Mouse (Mus musculus) liver, embryonic 18 days (tissue): ENCODE measurements around the gene Jmjd8. TPM values are rescaled to one million over a fixed set of nuclear protein-coding genes. Genes with fewer than 3 reads are reported as not detected.

Experiments used
- polyA plus RNA-seq: library from polyadenylated mRNA; depleted of rRNA; stranded (reverse); fragments of >200 nt; gene quantifications from 2 replicates; pipeline ENCODE4 v1.2.3, GENCODE M21; 2012; rRNA removed

The Jmjd8 gene
- polyA plus RNA-seq: 22.4 and 24.2 TPM in 2 replicates

DNA sequence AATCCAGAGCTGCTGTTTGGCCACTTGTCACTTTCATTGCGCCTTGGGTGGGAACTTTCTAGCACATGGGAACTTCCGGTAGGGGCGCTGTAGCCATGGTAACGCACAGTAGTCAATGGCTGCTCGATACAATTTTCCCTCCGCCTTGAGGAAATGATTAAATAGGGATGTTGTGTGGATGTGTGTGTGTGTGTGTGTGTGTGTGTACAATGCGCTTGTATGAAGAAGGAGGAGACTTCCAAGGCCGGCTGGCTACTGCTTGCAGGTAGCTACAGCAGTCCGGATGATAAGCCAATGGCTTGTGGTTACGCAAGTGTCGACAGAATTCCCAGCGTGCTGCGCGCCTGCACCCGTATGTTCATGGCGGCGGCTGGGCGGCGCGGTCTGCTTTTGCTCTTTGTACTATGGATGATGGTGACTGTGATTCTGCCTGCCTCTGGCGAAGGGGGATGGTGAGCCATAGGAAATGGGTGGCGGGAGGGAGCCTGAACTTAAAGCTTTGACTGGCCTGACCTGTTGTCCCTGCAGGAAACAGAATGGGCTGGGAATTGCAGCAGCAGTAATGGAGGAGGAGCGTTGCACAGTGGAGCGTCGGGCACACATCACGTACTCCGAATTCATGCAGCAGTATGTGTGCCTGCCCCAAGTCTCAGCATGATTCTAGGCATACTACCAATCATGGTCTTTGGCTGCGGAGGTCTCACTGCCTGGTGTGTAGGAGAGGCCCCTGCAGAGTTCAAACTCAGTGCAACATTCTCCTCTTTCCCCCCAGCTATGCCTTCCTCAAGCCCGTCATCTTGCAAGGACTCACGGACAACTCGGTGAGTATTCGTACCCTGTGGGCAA is at the start of gene Jmjd8:
Gene Jmjd8 (plus strand): TSS at position 156 of the 846 bp plus-strand sequence.

DNA sequence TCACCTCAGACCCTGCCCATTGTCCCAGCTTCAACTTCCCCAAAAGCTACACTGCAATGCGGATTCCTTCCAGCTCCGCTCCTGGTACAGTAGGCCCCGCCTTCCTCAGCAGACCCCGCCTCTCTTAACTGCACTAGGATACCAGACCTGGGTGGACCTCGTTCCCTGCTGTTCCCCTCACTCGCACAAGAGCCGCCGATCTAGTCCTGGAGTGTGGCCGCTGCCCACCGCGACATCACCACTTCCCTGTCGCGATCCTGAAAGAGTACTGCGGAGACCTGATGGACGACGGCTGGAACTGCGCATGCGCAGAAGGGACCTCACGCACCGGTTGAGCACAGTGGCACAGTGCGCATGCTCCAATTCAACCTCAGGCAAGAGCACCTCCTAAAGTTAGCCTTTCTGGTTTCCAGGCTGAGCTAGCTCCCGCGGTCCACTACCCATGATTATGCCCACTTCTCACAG is 43.4 kb upstream of the Jmjd8 start, which contains the start of gene Haghl:
Gene Haghl (minus strand): TSS at position 393 of the 465 bp plus-strand sequence.

DNA sequence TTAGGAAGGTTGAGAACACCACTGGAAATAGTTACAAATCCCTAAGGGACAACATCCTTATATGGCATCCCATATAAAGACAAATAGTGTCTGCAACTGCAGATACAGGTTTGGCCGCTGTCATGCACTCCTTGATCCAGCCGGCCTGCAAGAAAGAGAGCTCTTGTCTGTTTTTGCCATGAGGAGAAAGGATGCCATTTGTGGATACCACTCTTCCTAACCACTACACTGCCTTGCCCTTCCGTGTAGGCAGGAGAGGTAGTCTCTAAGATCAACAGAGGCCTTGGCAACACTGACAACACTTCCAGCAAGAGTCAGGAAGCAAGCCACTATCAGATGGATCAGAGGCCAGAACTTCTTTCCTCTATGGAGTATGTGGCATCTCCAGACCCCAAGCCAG is 42.4 kb upstream of the Jmjd8 start, which contains the start of gene Ccdc78:
Gene Ccdc78 (plus strand): TSS at position 301 of the 400 bp plus-strand sequence.

DNA sequence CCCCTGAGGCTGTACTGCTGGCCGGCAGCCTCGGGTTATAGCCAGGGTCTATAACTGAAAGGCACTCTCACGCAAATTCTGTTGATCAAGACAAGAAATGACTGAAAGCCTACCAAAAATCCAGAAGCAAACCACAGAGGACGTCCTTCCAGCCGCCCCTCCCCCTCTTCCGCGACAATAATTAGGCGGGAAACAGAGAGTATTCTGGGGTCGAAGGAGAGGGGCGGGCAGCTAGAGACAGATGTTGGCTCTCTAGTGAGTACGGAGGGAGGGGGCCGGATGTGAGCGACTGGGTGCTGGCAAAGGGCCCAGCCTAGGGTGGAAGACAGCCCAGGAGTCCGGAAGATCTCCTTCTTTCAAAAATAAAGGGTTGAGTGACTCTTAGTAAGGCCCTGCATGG is 36.1 kb upstream of the Jmjd8 start, which contains the start of gene Fam173a:
Gene Fam173a (minus strand): TSS at position 287 of the 400 bp plus-strand sequence.

DNA sequence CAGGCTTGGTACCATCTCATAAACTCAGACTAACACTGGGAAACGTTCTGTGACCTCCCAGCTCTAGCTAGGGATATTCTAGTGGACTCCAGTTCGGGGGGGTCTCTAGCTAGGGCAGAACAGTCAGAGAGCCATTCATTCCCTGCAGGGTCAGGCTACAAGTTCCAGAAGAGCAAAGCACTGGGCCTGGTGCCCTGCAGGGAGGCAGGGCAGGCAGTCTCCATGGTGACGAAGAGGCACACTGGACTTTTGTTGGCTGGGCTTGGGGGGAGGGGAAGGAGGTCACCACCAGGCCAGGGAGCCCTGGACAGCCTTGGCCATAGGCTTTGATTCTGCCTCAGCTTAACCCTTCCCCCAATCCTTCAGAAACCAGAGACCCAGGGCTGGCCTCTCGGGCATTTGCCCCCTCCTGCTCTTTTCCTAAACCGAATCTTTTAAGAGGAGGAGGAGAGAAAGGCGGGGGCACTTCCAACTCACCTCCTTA is 33.0 kb upstream of the Jmjd8 start, which contains the start of gene AC134908.4:
Gene AC134908.4 (minus strand): TSS at position 51 of the 484 bp plus-strand sequence.

DNA sequence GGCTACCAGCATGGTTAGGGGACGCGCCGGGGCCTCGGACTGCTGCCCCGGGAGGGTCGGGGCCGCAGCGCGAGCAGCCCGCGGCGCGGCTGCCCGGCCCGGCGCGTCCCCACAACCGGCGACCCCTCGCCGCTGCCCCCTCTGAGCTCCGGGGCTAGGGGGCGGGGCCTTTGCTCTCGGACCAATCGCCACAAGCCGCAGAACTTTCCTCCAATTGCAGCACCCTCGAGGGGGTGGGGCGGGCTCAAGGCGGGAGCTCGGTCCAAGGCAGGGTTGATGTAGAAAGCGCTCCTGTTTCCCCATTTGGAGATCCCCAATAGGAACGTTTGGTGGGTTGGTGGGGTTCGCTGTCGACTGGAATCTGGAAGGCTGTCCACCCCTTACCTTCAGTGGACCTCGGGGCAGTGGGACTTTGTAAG is 31.7 kb upstream of the Jmjd8 start, which contains the start of gene Metrn:
Gene Metrn (minus strand): TSS at position 186 of the 419 bp plus-strand sequence.

DNA sequence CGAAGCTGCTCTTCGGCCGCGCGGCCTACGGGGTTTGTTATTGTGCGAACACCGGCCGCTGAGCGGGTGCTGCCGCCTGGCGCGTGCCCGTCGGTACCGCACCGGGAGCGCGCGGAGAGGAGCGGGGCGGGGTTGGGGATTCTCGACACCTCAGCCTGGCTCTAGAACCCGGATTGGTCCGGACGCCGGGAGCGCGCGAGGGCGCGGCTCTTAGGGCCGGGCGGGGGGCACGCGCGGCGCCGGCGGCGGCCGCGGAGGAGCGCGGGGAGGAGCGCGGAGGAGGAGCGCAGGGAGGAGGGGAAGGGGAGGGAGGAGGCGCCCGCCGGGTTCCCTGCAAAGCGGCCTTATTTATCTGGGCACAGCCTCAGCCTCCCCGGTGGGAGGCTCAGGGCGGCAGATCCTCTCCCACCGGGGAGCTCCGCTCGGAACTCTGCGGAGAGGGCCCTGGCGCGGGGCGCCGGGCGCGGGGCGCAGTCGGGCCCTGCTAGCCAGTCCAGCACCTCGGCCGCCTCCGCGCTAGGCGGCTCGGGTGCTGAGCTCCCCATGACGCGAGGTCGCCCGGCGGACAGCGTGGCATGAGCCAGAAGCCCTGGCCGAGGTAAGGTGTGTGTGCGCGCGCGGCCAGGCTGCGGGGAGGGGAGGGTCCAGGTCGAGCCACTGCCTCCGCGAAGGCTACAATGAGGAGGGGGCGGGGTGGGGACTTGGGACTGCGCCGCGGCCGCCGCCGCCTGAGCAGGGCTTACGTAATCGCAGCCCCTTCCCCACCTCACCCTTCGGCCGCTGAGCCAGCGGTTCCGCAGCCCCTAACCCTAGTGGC is 19.7 kb upstream of the Jmjd8 start, which contains the start of gene Fbxl16:
Gene Fbxl16 (plus strand): TSS at position 297 of the 817 bp plus-strand sequence.

DNA sequence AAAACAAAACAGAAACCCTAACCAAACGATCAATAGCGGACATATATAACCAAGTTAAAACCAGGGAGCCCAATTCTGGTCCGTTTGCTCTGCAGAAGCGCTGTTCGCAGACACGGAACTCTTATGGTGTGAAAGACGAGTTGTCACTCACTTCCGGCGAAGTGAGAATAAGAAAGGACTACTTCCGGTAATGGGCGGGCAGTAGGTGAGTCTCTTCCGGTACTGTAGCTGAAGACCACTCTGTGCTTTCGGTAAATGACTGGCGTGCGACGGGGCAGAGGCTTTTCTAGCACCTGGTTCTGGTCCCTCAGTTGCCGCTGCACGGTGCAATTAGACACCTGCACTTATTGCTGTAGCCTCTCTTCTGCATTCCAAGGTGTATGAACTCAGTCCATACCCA is 5.2 kb upstream of the Jmjd8 start, which contains the start of gene Wdr24:
Gene Wdr24 (plus strand): TSS at position 176 of the 400 bp plus-strand sequence.

DNA sequence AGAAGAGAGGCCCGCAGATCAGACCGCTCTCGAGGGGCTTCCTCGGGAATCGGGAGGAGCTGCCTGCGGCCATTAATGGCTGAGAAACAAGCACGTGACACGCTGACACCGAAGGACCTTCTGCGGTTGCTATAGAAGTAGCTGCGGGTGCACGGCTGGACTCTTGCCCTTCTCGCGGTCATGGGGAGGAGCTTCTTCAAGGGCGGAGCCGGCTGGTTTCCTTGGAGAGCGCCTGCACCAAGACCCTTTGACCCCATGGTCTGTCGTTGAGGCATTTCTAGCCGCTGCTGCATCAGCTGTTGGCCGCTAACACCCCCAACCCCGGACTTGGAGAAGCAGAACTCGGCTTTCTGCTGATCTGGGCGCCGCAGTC is 4.6 kb downstream of the Jmjd8 start, which contains the start of gene Stub1:
Gene Stub1 (minus strand): TSS at position 114 of the 373 bp plus-strand sequence.

DNA sequence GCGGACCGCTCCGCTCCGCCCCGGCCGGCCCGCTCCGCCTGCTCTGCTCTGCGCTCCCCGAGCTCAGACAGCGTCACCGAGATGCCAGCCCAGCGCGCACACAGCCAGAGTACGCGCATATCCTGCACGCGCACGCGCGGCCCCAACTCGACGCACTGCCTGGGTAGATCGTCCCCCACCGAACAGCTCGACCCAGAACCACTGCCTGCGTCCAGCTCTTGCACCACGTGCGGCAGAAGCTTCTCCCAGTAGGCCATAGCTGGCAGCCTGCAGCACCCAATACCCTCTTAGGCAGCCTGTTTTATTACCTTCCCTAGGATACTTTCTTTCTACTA is 8.4 kb downstream of the Jmjd8 start, which contains the start of gene Rhbdl1:
Gene Rhbdl1 (minus strand): TSS at position 220 of the 335 bp plus-strand sequence.

DNA sequence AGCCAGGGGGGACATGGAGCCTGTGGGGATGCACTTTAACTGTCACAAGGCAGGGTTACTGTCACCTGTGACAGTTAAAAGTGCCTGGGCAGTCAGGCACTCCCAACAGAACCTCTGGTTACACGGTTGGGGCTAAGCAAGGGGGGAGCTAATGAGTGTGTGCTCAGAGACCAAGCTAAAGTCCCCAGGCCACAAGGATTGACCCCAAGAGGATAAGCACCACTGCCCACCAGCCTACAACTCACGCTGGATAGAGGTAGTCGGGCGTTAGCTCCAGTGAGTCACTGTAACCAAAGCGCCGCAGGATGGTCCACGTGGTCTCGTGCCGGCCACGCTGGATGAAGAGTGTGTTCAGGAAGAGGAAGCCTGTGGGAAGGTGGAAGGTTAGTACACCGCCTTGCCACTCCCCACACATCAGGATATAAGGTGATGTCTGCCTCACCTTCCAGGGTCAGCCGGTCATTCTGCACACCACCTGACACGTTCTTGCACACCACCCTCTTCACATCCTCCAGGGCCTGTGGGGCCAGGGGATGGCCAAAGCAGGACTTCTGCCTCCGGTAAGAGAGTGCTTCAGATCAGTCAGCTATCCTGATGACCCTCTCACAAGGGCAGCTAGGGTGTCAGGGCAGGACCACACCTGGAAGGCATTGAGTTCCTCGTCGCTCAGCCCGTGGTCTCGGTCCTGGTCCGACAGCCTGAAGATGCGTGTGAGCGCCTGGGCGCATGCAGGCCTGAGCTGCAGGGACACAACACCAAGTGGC is 12.6 kb downstream of the Jmjd8 start, which contains the start of gene Gm20683:
Gene Gm20683 (minus strand): TSS at position 647 of the 764 bp plus-strand sequence.

DNA sequence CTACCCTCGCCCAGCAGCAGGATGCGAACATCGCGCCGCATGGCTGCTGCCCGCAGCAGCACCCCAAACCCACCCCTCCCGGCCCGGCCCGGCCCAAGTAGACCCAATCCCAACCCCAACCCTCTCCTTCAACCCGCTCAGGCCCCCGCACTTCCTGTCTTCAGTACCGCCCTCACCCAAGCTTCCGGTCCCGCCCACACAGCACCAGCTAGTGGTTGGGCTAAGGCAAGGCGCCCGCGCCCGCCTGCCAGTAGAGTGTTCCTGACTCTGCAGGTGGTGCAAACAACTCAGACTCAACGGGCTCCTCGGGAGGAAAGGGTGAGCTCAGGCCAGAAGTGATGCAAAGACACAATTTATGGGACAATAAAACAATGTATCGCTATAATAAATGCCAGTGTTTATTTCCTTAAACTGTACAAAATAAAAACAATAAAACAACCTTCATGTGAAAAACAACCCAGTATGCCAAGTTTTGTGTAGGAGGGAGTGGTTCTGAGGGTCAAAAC is 15.8 kb downstream of the Jmjd8 start, which contains the start of gene Rhot2:
Gene Rhot2 (minus strand): TSS at position 456 of the 506 bp plus-strand sequence.

DNA sequence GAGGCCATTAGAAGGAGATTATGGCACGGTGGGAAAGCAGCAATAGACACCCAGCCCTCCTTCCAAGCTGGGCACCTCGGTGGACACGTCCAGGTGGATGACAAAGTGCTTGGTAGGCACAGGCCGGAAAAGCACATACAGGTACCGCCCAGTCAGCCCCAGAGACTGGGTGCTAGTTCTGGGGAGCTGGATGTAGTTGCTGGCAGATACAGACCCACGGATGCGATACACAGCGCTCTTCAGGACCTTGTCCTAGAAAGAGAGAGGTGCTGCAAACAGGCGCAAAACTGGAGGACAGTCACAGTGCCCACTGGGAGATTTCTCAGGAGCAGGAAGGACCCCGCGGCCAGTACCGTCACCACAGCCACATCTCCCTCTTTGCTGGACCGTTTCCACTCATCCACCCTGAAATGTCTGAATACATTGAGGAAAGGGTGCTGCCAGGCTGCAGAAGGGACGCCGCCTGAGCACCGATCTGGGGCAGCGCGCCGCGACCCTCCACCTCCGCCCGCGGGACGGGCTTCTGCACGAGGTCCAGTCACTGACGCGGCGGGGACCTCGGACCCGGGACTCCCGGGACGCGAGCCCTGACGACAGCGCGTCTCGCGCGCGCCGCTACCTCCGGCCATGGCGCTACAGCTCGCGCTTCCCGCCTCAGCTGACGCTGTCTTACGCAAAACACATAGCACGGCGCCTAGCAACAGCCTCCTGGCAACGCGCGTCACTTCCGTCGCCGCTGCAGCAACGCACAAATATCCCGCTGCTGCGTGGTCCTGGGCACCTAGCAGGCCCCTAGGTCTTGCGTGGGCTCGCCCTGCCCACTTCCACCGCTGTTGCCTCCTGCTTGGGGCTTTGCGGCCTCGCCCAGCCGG is 32.4 kb downstream of the Jmjd8 start, which contains the start of gene Wdr90:
Gene Wdr90 (minus strand): TSS at position 670 of the 872 bp plus-strand sequence.

DNA sequence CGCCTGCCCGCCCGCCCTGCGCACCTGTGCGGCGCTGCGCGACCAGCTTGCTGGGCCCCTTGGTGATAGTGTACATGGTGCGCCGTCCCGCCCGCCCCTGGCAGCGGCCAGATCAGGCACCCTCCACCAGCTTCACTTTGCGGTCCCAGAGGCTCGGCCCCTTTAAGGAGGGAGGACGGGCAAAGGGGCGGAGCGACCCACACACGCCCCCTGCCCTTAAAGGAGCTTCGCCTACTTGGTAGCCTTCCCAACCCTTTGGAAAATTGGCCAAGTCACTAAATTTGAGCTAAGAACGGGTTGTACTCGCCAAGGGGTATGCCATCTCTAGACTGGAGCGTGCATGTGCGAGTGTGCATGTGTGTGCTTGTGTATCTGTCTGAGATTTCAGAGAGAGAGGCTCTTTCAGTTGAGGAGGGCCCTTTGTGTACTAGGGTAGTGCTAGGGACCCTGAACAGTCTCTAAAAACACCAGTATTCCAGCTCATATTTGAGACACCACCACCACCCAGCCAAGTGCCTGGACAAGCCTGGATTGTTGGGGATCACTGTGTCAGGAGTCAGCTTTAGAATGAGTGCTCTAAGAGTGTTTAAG is 40.0 kb downstream of the Jmjd8 start, which contains the start of gene Mcrip2:
Gene Mcrip2 (minus strand): TSS at position 164 of the 591 bp plus-strand sequence.

DNA sequence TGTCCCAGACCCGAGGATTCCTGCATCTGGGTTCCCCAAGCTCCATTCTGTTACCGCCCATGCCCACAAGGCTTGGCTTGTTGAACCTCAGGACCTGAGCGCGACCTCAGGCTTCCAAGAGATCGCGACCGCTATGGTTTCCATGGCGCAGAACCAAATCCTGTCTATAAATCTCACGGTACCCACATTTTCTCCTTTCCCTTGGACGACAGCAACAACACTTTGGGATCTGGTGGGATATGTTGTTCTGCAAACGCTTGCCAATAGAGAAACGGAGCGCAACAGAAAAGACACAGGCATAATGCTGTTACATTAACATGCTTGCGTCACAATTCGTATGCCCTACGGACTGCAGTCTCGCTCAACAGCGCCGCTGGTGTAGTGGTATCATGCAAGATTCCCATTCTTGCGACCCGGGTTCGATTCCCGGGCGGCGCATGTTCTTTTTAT is 46.1 kb downstream of the Jmjd8 start, which contains the start of gene Mettl26:
Gene Mettl26 (plus strand): TSS at position 354 of the 450 bp plus-strand sequence.

DNA sequence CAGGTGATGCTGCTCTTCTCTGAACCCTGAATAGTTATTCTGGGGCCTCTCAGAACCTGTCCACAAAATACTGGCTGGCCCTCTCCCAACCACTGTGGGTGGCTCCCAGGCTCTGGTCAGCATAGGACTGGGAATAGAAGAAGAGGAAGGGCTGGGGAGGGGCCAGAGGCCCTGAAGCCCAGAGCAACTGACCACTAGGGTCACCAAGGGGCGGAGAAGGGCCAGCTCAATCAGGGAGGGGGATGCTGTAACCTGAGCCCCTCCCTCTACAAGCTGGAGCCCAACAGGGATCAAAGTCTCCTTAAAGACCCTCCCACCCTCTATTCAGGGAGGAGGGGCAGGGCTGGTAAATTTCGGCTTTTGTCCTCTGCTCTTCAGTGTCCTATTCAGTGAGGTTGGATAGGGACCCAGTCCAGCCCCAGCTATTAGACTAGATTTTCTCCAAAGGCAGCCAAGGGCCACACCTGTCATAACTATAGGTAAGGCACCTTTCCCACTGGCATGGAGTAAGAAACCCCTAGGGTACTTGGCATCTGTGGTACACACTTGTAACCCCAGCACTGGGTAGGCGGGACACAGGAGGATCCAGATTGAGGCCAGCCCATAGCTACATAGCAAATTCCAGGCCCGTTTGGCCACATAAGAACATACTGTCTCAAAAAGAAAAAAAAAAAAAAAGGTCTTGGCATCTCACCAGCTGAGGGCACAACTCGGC is 51.7 kb downstream of the Jmjd8 start, which contains the start of gene Wfikkn1:
Gene Wfikkn1 (minus strand): TSS at position 663 of the 715 bp plus-strand sequence.

